Mouse (Mus musculus): Measurements from ENCODE around the gene Tusc2.

DNA sequence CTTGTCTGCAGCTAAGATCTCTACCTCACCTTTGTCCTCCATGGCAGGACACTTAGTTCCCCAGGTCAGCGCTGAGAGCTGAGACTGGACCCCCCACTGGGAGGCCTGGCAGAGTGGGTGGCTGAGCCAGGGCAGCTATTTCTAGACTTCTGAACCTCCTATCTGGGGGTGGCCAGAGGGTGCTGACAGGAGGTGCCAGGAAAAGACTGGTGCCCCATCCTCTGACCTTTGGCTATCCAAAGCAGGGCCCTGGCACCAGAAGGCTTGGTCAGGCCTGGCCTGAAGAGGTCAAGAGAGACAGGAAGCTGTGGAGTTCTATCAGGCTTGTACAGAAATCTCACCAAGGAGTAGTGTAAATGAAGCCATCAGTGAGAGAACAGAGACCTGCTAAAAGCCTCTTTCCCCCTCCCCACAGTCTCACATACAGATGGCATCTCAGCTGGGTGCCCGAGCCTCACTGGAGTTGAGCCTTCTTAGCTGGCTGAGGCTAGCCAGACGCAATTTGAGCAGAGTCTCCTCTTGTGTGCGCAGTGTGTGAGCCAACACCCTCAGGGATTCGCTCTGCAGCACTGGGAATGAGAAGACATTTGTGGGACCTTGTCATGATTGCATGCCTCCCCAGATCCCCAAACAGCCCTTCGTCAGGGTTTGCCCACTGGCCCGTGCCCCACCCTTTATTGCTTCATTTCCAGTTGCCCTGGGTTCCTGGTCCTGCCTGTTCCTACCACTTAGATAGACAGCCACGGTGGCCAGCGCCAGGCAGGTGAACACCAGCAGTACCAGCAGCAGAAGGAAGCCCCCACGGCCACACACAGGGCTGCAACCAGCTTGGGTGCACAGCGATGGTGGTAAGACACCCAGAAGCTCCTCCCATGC lies 30.3 kb downstream of the Tusc2 start:
- TF ChIP-seq CTCF (IDR thresholded peaks at IDR 0.05; ENCODE audit: extremely low read depth, insufficient read length, insufficient replicate concordance, low read depth, low read length), result no peak
- TF ChIP-seq POLR2A (IDR thresholded peaks at IDR 0.05; ENCODE audit: low read depth, low read length), result no peak

Measured in small intestine, adult 2 months (tissue).